Mouse (Mus musculus) layer of hippocampus, adult 2 months (tissue): ENCODE results near the gene Pcbp2. TPM values are rescaled to one million over a fixed set of nuclear protein-coding genes. Genes with fewer than 3 reads are reported as not detected.

Experiments used
- DNase-seq, 2 experiments: peaks; one replicate each; pipeline ENCODE4 v3.0.0; 2022; ENCODE audit warnings: low spot score in 2 of 2
- H3K27ac ChIP-seq: fragments of 200-600 bp; 2 replicates; pipeline ENCODE4 v1.8.1; 2022
- H3K4me3 ChIP-seq: fragments of 200-600 bp; 2 replicates; pipeline ENCODE4 v1.8.1; 2022; ENCODE audit warnings: mild to moderate bottlenecking
- CTCF ChIP-seq: fragments of 200-600 bp; conservative IDR thresholded peaks from 2 replicates; pipeline ENCODE4 v1.8.1; 2022; ENCODE audit warnings: antibody characterized with exemption, mild to moderate bottlenecking, moderate library complexity
- total RNA-seq, 2 experiments: library from RNA; stranded (reverse); gene quantifications; 2 replicates each; pipeline ENCODE4 v1.2.3; 2021

Gene Pcbp2
- total RNA-seq, 2 experiments from 2014 or later = 496 to 505 TPM

- Histone ChIP-seq H3K27ac (no peak overlapping the region), H3K4me3 (no peak overlapping the region)
- DNase-seq = no peak
- no peak for TF ChIP-seq CTCF
Measured at GRCm38 (mm10) chr15:102451666-102452430, 18.5 kb upstream of the Pcbp2 start.

- Histone ChIP-seq H3K4me3 (no peak overlapping the region), H3K27ac (no peak overlapping the region)
- peak; percentile 66 for TF ChIP-seq CTCF
- no peak for DNase-seq
Measured at GRCm38 (mm10) chr15:102455993-102456392, 14.3 kb upstream of the Pcbp2 start.

DNA sequence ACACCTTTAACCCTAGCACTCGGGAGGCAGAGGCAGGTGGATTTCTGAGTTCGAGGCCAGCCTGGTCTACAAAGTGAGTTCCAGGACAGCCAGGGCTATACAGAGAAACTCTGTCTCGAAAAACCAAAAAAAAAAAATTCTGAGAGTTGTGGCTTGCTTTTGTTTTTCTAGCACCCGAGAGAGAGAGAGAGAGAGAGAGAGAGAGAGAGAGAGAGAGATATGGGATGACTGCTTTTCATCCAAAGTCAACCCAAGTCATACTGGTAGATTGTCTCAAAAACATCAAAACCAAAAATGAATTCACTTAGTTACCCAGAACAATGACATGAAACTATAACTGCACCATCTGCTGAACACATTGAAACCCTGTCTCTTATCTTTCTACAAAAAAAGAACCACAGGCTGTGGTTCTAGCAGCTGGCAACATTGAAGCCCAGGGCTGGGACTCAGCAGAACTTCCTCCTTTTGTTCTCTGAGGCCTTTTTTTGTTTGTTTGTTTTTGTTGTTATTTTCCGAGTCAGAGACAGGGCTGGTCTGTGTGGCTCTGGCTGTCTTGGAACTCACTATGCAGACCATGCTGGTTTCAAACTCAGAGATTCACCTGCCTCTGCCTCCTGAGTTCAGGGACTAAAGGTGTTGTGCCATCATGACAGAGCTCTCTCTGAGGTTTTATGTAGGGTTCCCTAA, 12.1 kb upstream of the Pcbp2 start:
- no peak for TF ChIP-seq CTCF
- Histone ChIP-seq H3K4me3 (peak overlapping the region; percentile 66), H3K27ac (peak overlapping the region; percentile 85)
- DNase-seq = no peak

DNA sequence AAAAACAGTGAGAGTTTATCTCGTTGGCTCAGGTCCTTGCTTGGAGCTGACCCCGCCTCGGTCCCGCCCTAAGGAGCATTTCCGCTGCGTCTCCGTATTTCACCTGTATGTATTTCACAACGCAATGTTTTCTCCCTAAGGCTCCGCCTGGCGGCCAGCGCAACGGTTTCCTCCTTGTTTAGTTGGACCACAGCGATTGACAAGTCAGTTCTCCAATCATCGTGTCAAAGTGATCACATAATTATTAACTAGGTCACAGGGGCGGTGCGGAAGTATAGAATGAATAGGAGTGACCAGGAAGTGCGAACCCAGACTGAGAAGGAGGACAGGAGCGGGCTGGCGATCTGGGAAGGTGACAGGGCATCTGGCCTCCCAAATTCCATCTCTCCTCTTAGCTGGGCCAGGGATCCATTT, 11.4 kb upstream of the Pcbp2 start, which contains the start of gene Prr13:
Gene Prr13 (plus strand): TSS at position 125 of the 414 bp plus-strand sequence.
- TF ChIP-seq CTCF = peak; percentile 81
- Histone ChIP-seq H3K4me3 (peak within 1 kb of the TSS; percentile 66), H3K27ac (peak within 1 kb of the TSS; percentile 85)
- peak; percentile 83 to 91 for DNase-seq

GRCm38 (mm10) chr15:102459381-102459780, 11.0 kb upstream of the Pcbp2 start:
- peak overlapping the region; percentile 85 for H3K27ac ChIP-seq

DNA sequence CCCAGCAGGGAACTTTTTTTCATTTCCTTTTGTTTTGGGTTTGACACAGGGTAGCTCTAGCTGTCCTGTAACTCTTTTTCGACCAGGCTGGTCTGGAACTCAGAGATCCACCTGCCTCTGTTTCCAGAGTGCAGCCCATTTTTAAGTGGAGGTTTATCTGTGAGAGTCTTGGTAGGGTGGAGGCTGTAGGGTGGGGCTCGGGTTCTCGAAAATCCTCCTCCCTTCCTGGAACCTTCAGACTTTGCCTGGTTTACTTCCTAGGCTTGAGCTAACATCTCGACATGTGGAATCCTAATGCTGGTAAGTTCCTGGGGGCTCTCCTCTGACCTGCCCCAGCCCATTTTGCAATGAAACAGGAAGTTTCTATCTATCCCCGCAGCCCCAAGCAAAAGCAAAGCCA, 10.5 kb upstream of the Pcbp2 start:
- TF ChIP-seq CTCF = no peak
- DNase-seq = no peak
- peak overlapping the region; percentile 66; the same call in 1 of the 2 replicates for H3K4me3 ChIP-seq

More at GRCm38 (mm10) chr15:102459381-102459780, 11.0 kb upstream of the Pcbp2 start:
- peak overlapping the region; percentile 66 for H3K4me3 ChIP-seq
- no peak for DNase-seq
- TF ChIP-seq CTCF = no peak

DNA sequence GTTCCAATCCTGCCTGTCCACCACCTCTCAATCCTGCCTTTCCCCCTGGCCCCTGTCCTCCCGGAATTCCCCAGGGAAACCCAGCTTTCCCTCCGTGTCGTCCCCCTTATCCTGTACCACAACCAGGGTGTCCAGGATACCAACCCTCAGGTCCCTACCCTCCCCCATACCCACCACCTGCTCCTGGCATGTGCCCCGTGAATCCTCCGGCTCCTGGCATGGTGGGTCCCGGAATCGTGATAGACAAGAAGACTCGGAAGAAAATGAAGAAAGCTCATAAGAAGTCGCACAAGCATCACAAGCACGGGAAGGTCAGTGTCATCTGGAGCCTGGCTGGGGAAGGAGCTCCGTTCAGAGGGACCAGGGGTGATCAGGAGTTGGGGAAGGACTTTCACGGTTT, 9.9 kb upstream of the Pcbp2 start:
- Histone ChIP-seq H3K4me3 (no peak overlapping the region), H3K27ac (no peak overlapping the region)
- no peak for TF ChIP-seq CTCF
- DNase-seq = no peak

More for the DNA sequence above, 10.5 kb upstream of the Pcbp2 start:
- H3K27ac ChIP-seq = no peak overlapping the region

DNA sequence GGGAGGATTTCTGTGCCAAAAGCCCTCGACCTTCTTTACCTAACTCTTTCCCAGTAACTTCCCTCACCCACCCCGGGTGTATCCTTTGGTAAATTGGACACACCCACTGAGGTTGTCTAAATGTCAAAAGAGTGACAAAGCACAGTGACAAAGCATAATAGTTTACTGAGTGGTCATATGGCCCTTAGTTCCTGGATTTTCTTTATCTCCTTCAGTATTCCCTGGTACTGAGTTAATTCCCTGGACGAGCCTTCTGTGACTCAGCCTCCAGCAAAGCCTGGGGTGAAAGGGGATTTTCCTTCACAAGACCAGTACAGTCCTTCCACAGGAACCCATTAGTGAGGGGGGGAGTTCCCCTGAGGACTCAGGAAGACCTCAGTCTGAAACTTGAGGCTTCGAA, 9.4 kb upstream of the Pcbp2 start:
- TF ChIP-seq CTCF = no peak

DNA sequence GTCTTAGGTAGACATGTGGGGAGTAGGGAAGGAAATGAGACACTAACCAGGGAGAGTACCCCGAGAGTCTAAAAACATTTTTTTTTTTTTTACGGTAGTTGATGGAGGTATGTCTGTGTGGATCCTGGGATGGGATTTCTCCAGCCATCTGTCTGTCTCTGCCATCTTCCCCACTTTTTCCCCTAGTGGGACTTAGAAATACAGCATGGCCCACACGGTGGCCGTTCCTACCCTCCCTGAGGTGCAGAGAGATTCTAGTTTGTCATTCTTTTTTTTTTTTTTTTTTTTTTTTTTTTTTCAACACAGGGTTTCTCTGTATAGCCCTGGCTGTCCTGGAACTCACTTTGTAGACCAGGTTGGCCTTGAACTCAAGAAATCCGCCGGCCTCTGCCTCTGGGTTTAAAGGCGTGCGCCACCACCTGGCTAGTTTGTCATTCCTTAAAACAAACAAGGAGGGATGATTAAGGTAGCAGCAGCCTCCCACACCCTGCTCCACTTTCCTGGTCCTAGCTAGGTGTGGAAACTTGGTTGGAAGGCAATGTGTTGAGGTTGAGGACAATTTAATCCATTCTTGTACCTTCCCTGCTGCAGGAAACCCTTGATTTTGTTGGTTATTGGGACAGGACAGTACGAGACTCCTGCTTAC, 8.8 kb upstream of the Pcbp2 start:
- Histone ChIP-seq H3K4me3 (no peak overlapping the region), H3K27ac (no peak overlapping the region)
- DNase-seq = no peak
- no peak for TF ChIP-seq CTCF

More for the DNA sequence above, 9.4 kb upstream of the Pcbp2 start:
- no peak overlapping the region for H3K4me3 ChIP-seq
- H3K27ac ChIP-seq = no peak overlapping the region
- no peak for DNase-seq

DNA sequence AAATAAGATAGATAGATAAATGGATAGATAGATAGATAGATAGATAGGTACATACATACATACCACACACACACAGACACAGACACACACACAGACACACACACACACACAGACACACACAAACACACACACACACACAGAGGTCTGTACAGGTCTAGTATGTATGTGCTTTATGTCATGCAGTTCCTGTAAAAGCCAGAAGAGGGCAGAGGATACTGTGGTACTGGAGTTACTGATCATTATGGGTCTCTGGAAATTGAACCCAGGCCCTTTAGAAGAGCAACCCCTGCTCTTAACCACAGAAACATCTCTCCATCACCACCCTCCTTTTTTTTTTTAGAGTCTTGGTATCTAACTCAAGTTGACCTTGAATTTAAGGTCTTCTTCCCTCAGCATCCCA, 6.7 kb upstream of the Pcbp2 start:
- TF ChIP-seq CTCF = peak; percentile 55
- H3K4me3 ChIP-seq = no peak overlapping the region
- H3K27ac ChIP-seq = no peak overlapping the region
- no peak for DNase-seq

GRCm38 (mm10) chr15:102468675-102469370, 1.5 kb upstream of the Pcbp2 start:
- DNase-seq = no peak
- TF ChIP-seq CTCF = 0 out of 2 replicates have a peak, but pooled peaks have one; percentile 6
- Histone ChIP-seq H3K4me3 (no peak overlapping the region), H3K27ac (no peak overlapping the region)

GRCm38 (mm10) chr15:102470605-102471294, 411 bp downstream of the Pcbp2 start:
- DNase-seq = peak; percentile 56 to 78
- peak overlapping the region; percentile 90 for H3K4me3 ChIP-seq
- peak overlapping the region; percentile 98 for H3K27ac ChIP-seq
- TF ChIP-seq CTCF = peak; percentile 54
